Mouse (Mus musculus) liver, postnatal 0 days (tissue): ENCODE measurements at regions not wholly inside any gene's neighbourhood (a gene's known extent, or its start where the extent isn't known, plus 50 kb on each side); places are given as distances from the start of the nearest gene placed in this dataset.

Experiments used
- CTCF ChIP-seq: sonication (generic); IDR thresholded peaks from 2 replicates; pipeline ENCODE4 v1.5.1; 2016; ENCODE audit warnings: antibody characterized with exemption, low read depth
- EP300 ChIP-seq: IDR thresholded peaks from 2 replicates; pipeline ENCODE4 v1.6.1; 2016; ENCODE audit warnings: antibody characterized with exemption, low read depth, mild to moderate bottlenecking

GRCm38 (mm10) chr4:56643999-56644962 lies 95.6 kb upstream of the Gm26657 start:
- TF ChIP-seq CTCF (no peak), EP300 (no peak)
